Mouse (Mus musculus): Measurements from ENCODE around the gene Prkg1. TPM values are rescaled to one million over a fixed set of nuclear protein-coding genes. Genes with fewer than 3 reads are reported as not detected.

Gene Prkg1
- polyA plus RNA-seq (2012; rRNA removed) = 7.1 and 7.4 TPM in 2 replicates
- 7.6 and 9.6 TPM in 2 replicates for polyA plus RNA-seq (2014; fragmentation: Nextera tagmentation; extraction: Ambion mirVana)

GRCm38 (mm10) chr19:31764801-31765340, at the start of gene Prkg1:
Prkg1 (minus strand) TSS chr19:31765033.
- WGBS = under 1% methylated on average over 21 of the region's 23 CpGs
- H3K27ac ChIP-seq (replicated peaks; ENCODE audit: low read depth, low read length) = no peak within 1 kb of the TSS
- no peaks in the 10 kb centered on the region for H3K36me3 ChIP-seq (ENCODE audit: control insufficient read depth, insufficient read depth, low read length)
- H3K9ac ChIP-seq (ENCODE audit: low read depth, low read length, severe bottlenecking) = peak within 1 kb of the TSS; percentile 52
- H3K27me3 ChIP-seq (ENCODE audit: control insufficient read depth, insufficient read depth, low read length) = peaks cover 42% of the 10 kb centered on the region
- DNase-seq (ENCODE audit: low spot score) (peak; percentile 51), ATAC-seq (ENCODE audit: low FRiP score, low read depth) (peak; percentile 54; the same call in 1 of the 2 replicates)
- H3K4me3 ChIP-seq (replicated peaks; ENCODE audit: low read length) = peak within 1 kb of the TSS; percentile 47
- H3K9me3 ChIP-seq (ENCODE audit: control insufficient read depth, low read length) = no peaks in the 10 kb centered on the region
- TF ChIP-seq POLR2A (IDR thresholded peaks at IDR 0.05; ENCODE audit: borderline replicate concordance, extremely low read depth, insufficient read depth, insufficient read length) = no peak
- peak within 1 kb of the TSS; percentile 92 for H3K4me2 ChIP-seq (replicated peaks; ENCODE audit: low read depth, low read length, severe bottlenecking)
- peaks cover 10% of the 10 kb centered on the region; the same call in 1 of the 2 replicates for H3K4me1 ChIP-seq (ENCODE audit: control insufficient read depth, insufficient read depth, low read length)

DNA sequence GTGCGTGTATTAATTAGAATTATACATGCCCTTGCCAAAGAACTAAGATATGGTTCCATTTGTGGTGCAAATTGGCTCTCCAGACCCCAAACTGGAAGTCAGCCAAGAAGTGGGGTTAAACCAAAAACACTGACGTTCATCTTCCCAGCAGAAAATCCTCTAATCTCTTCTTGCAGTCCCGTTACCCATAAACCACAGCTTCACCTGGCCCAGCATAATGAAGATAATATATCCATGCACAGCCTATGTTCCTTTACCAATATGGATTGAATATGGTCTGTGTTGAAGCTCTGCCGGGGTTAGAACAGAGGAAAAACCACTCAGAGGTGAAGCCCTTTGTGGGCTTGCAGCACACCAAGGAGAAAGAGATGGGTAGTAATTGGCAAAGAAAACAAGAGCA, 48.3 kb upstream of the Prkg1 start:
- no peaks in the 10 kb centered on the region for H3K36me3 ChIP-seq (ENCODE audit: control insufficient read depth, insufficient read depth, low read length)
- ATAC-seq (ENCODE audit: low FRiP score, low read depth) (no peak), DNase-seq (ENCODE audit: low spot score) (no peak)
- H3K9ac ChIP-seq (ENCODE audit: low read depth, low read length, severe bottlenecking) = no peak overlapping the region
- 60% methylated on average over 4 of the region's 4 CpGs for WGBS
- no peaks in the 10 kb centered on the region for H3K9me3 ChIP-seq (ENCODE audit: control insufficient read depth, low read length)
- no peak for TF ChIP-seq POLR2A (IDR thresholded peaks at IDR 0.05; ENCODE audit: borderline replicate concordance, extremely low read depth, insufficient read depth, insufficient read length)
- H3K4me3 ChIP-seq (replicated peaks; ENCODE audit: low read length) = no peak overlapping the region
- H3K4me2 ChIP-seq (replicated peaks; ENCODE audit: low read depth, low read length, severe bottlenecking) = no peak overlapping the region
- H3K27me3 ChIP-seq (ENCODE audit: control insufficient read depth, insufficient read depth, low read length) = no peaks in the 10 kb centered on the region
- no peaks in the 10 kb centered on the region for H3K4me1 ChIP-seq (ENCODE audit: control insufficient read depth, insufficient read depth, low read length)
- no peak overlapping the region for H3K27ac ChIP-seq (replicated peaks; ENCODE audit: low read depth, low read length)

GRCm38 (mm10) chr19:31811371-31811770, 46.5 kb upstream of the Prkg1 start:
- no peak overlapping the region for H3K9ac ChIP-seq (ENCODE audit: low read depth, low read length, severe bottlenecking)
- no peak overlapping the region for H3K4me3 ChIP-seq (replicated peaks; ENCODE audit: low read length)
- TF ChIP-seq POLR2A (IDR thresholded peaks at IDR 0.05; ENCODE audit: borderline replicate concordance, extremely low read depth, insufficient read depth, insufficient read length) = no peak
- no peak for ATAC-seq (ENCODE audit: low FRiP score, low read depth)
- peak; percentile 42 for DNase-seq (ENCODE audit: low spot score)
- 26% methylated on average over 5 of the region's 5 CpGs for WGBS
- no peaks in the 10 kb centered on the region for H3K36me3 ChIP-seq (ENCODE audit: control insufficient read depth, insufficient read depth, low read length)
- no peaks in the 10 kb centered on the region for H3K4me1 ChIP-seq (ENCODE audit: control insufficient read depth, insufficient read depth, low read length)
- H3K27me3 ChIP-seq (ENCODE audit: control insufficient read depth, insufficient read depth, low read length) = no peaks in the 10 kb centered on the region
- H3K9me3 ChIP-seq (ENCODE audit: control insufficient read depth, low read length) = no peaks in the 10 kb centered on the region
- no peak overlapping the region for H3K27ac ChIP-seq (replicated peaks; ENCODE audit: low read depth, low read length)
- no peak overlapping the region for H3K4me2 ChIP-seq (replicated peaks; ENCODE audit: low read depth, low read length, severe bottlenecking)

DNA sequence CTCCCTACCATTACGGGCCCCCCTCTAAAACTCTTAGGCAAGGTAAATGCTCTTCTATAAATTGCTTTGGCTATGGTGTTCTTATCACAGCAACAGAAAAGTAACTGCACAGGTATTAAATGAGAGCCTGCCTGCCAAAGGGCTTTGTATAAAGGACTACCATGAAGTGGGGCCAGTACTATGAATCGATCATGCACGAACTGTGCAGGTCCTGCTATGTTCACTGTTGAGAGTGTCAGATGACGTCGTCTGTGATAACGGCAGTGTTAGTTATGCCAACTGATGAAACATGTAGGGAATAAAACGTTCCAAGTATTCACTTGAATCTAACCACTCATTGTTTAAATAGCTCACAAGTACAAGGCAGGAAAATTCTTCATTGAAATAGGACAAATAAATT, 40.6 kb upstream of the Prkg1 start:
- no peak for ATAC-seq (ENCODE audit: low FRiP score, low read depth)
- DNase-seq (ENCODE audit: low spot score) = no peak
- no peaks in the 10 kb centered on the region for H3K36me3 ChIP-seq (ENCODE audit: control insufficient read depth, insufficient read depth, low read length)
- no peaks in the 10 kb centered on the region for H3K4me1 ChIP-seq (ENCODE audit: control insufficient read depth, insufficient read depth, low read length)
- H3K27ac ChIP-seq (replicated peaks; ENCODE audit: low read depth, low read length) = no peak overlapping the region
- no peaks in the 10 kb centered on the region for H3K27me3 ChIP-seq (ENCODE audit: control insufficient read depth, insufficient read depth, low read length)
- no peak overlapping the region for H3K9ac ChIP-seq (ENCODE audit: low read depth, low read length, severe bottlenecking)
- no peak overlapping the region for H3K4me2 ChIP-seq (replicated peaks; ENCODE audit: low read depth, low read length, severe bottlenecking)
- 41% methylated on average over 7 of the region's 7 CpGs for WGBS
- H3K4me3 ChIP-seq (replicated peaks; ENCODE audit: low read length) = no peak overlapping the region
- no peak for TF ChIP-seq POLR2A (IDR thresholded peaks at IDR 0.05; ENCODE audit: borderline replicate concordance, extremely low read depth, insufficient read depth, insufficient read length)
- no peaks in the 10 kb centered on the region for H3K9me3 ChIP-seq (ENCODE audit: control insufficient read depth, low read length)

DNA sequence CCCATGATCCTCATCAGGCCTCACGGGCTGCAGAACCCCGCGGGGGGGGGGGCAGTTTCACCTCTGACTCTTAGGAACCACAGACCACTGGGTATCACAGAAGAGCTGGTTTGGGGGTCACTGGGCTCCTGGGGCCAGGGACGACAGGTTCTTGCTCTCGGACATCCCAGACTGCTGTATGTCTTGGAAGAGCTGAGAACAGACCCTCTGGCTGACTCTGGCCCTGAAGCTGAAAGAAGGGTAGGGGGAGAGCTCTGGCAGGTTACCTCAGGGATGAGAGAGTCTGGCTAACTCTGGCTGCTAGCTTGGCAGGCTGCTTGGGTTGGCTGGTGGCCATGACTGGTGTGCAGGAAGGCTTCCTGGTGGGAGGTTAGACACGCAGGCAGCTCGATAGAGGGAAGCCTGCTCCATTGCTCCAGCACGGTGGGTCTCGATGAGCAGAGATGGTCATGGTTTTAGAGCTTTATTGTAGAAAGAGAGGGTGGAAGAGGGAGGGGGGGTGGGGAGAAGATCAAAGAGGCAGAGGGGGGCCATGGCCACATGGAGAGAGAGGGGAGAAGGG, 30.7 kb upstream of the Prkg1 start:
- Histone ChIP-seq H3K4me2 (replicated peaks; ENCODE audit: low read depth, low read length, severe bottlenecking) (no peak overlapping the region), H3K9ac (ENCODE audit: low read depth, low read length, severe bottlenecking) (no peak overlapping the region), H3K4me1 (ENCODE audit: control insufficient read depth, insufficient read depth, low read length) (no peaks in the 10 kb centered on the region), H3K9me3 (ENCODE audit: control insufficient read depth, low read length) (no peaks in the 10 kb centered on the region), H3K27ac (replicated peaks; ENCODE audit: low read depth, low read length) (no peak overlapping the region), H3K36me3 (ENCODE audit: control insufficient read depth, insufficient read depth, low read length) (no peaks in the 10 kb centered on the region), H3K4me3 (replicated peaks; ENCODE audit: low read length) (no peak overlapping the region), H3K27me3 (ENCODE audit: control insufficient read depth, insufficient read depth, low read length) (no peaks in the 10 kb centered on the region)
- no peak for ATAC-seq (ENCODE audit: low FRiP score, low read depth)
- TF ChIP-seq POLR2A (IDR thresholded peaks at IDR 0.05; ENCODE audit: borderline replicate concordance, extremely low read depth, insufficient read depth, insufficient read length) = no peak
- DNase-seq (ENCODE audit: low spot score) = peak; percentile 29
- 59% methylated on average over 7 of the region's 9 CpGs for WGBS
